ENCODE assay signal across 9 mouse cellular contexts in genomic region chr9:70875059-70875458, GRCm38 (mm10).
"Had no signal": no experiment of that assay in that cellular context is flagged by ENCODE, and none has a peak within 500 bp of the region (broad histone marks: within the 10 kb centered on the region; RNA-seq: fewer than 3 reads in every experiment).

No protein-coding gene starts in this region.

- H3K36me3 ChIP-seq: limb, embryonic 12.5 days; liver, embryonic 15.5 days; midbrain, embryonic 13.5 days had no signal

- H3K4me3 ChIP-seq: layer of hippocampus, adult 2 months; limb, embryonic 12.5 days; liver, embryonic 15.5 days; midbrain, embryonic 13.5 days had no signal

- H3K4me1 ChIP-seq: limb, embryonic 12.5 days; midbrain, embryonic 13.5 days had no signal

- ATAC-seq: midbrain, embryonic 13.5 days had no signal

- DNase-seq: liver; lung, adult 2 months; right cerebral cortex, adult 18-20 months; thymus, adult 18-20 months; thymus, postnatal 14 days had no signal

- H3K4me2 ChIP-seq: limb, embryonic 12.5 days; liver, embryonic 15.5 days; midbrain, embryonic 13.5 days had no signal

- H3K9me3 ChIP-seq: limb, embryonic 12.5 days; liver, embryonic 15.5 days; midbrain, embryonic 13.5 days had no signal

- H3K27me3 ChIP-seq: limb, embryonic 12.5 days; liver, embryonic 15.5 days; midbrain, embryonic 13.5 days had no signal

- H3K27ac ChIP-seq: layer of hippocampus, adult 2 months; limb, embryonic 12.5 days; liver, embryonic 15.5 days; midbrain, embryonic 13.5 days had no signal

- H3K9ac ChIP-seq: limb, embryonic 12.5 days; liver, embryonic 15.5 days; midbrain, embryonic 13.5 days had no signal
